Mouse (Mus musculus): ENCODE data around the gene Btbd9.

The Btbd9 gene

DNA sequence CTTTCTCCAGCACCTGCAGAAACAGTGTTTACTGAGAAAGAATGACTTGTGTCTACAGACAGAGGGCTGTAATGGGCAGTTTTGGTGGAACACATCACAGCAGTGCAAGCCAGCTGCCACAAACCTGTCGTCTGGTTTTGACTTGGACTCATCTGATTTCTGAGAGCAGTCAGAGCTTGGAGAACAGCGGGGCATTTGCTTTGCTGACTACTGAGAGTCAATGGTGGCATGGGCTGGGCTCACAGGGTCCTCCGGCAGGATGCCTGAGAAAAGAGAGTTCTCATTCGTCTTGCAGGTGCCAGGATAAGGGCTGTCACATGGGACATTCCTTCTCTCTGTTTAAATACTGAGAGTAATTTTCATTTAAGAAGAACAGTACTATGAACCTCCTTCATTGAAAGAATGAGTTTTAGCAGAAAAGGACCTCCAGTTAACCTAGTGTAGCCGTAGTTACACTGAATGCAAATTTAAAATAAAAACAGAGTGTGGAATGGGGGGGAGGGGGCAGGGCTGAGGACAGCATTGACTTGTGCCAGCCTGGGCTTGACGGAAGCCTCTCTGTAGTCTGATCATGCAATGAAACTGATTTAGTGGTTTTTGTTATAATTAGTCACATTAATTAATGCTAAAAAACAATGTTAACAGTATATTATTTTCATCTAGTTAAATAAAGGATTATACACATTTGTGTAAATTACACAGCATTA, 122.0 kb downstream of the Btbd9 start:
- no peak for DNase-seq (ENCODE audit: extremely low read depth, low read depth)

DNA sequence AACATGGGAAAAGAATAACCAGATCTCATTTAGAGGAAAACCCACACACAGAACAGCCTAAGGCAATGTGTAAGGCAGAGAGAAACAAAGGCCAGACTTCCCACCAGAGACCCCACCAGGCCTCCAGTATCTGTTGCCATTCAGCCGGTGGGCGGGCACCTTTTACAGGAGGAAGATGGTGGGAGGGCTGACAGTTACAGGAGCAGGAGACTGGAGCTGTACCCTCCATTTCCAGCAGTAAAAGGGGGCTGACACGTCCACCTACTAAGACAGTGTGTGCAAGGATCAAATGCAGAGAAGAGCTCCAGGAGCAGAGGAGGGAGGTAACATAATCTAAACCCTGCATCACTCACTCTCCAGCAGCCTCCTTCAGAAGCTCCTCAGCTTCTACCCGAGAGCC, 123.0 kb downstream of the Btbd9 start:
- DNase-seq (ENCODE audit: extremely low read depth, low read depth) = no peak

DNA sequence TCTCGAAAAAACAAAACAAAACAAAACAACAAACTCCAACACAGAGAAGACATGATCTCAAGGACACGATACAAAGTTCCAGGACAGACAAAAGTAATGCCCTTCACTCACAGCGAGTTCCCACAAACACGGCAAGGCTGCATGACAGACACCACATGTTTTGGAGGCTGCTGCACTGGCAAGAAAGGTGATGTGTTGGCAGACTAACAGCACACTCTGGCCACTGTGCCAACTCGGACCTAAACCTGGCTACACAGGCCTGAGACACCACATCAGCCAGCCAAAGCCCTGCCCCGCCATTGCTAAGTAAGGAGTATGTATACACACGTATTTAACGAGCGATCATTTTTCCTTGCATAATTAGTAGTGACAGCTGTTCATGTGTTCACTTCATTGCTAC, 123.9 kb downstream of the Btbd9 start:
- no peak for DNase-seq (ENCODE audit: extremely low read depth, low read depth)

DNA sequence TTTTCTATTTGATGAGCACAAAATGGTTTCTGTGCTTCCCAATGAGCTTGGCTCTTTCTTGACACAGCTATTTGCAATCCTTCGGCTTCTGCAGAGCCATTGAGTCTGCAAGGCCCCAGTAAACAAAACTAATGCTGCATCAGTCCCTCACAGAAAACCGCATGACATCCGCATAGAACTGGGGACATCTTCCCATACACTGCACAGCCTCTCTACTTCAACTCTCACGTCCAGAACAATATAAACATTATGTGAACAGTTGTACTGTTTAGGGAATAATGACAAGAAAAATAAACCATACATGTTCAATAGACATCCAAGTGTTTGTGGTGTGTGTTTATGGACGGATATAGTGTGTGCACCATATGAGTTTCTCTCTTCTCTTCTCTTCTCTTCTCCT, 127.7 kb downstream of the Btbd9 start:
- no peak for DNase-seq (ENCODE audit: extremely low read depth, low read depth)

DNA sequence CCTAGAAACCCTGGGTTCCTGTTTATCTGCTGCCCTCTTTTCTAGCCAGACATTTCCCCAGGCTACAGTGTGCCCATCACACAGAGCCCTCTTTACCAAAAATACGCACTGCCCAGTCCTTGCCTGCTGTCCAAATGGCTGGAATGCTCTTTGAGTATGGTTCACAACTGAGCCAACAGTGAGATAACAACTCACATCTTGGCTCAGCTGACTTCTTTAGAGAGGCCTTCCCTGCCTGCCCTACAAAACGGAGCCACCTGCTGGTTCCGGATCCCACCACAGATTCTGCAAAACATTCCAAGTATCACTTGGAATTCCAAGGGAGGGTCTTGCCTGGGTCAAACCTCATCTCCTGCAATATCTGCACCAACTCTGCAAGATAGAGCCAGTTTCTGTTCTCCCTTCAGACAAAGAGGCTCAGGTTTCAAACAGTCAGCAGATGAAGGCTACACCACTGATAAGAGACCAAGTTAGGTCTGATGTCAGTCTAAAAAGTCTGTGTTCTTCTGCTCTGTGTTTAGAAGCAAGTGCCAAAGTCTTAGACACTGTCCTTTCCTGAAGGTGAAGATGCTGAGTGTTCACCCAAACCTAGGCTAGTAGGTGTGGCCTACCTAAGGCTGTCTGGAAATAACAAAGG, 130.4 kb downstream of the Btbd9 start:
- no peak for DNase-seq (ENCODE audit: extremely low read depth, low read depth)

DNA sequence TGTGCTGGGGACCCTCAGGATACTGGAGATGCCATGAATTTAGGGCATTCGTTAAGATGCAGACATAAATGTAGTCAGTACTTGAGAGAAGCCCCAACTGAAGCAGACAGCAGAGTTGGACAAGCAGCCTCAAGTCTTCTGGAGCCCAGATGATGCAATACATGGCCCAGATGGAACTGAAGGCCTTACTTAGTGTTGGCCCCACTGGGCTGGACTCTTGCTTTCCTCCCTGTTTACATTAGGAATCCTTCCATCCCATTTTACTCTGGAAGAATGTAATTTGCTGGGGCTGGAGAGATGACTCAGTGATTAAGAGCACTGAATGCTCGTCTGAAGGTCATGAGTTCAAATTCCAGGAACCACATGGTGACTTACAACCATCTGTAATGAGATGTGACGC, 136.6 kb downstream of the Btbd9 start:
- no peak for DNase-seq (ENCODE audit: extremely low read depth, low read depth)

DNA sequence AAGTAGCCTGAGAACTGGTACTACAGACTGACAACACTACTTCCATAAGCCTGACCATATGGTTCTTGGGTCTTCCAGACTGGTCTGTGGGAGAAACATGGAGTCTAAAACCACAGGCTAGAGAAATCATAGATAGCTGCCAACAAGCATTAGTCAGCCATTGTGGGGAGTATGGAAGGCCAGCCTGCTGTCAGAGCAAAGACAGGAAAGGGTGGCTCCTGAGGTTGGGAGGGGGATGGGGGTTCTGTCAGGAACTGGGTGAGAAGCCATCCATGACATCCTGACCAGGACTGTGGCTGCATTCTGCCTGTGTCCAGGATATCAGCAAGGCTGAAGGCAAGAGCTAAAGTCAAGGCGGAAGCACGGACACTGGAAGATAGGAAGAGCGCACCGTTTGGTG, 137.5 kb downstream of the Btbd9 start:
- DNase-seq (ENCODE audit: extremely low read depth, low read depth) = no peak

DNA sequence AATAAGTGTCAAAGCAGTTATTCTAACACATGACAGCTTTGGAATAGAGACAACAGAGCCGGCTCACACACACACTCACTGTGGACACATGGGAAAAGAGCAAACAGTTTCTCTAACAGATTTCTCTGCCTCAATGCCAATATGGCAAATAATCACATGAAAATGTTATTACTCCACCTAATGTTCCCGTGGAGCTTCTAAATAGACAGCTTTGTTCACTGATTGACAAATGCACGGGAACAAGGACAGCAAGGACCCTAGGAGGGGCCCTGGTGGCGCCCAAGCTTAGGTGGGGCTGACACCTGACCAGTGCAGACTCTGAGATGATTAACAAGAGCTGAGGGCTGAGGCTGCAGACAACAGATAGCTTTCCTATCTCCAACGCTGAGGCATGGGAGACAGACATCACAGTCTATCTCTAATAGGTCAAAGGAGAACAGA, 140.2 kb downstream of the Btbd9 start:
- DNase-seq (ENCODE audit: extremely low read depth, low read depth) = no peak

DNA sequence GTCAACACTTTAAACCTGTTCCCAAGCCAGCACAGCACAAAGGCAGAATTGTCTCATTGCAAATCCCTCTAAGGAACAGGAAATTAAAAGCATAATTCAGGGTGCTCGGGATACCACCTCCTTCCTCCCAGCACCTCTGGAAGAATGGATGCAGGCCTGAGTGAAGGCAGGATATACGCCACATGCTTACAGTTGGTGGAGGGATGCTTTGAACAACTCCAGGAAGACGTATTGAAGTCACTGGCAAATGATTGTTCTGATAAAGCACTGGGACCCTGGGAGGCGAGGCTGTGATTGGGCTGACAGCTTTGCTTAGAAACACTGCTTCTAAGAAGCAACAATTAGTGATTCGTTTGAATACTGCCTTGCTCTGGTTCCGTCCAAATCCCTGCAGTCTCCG, 140.8 kb downstream of the Btbd9 start:
- no peak for DNase-seq (ENCODE audit: extremely low read depth, low read depth)

DNA sequence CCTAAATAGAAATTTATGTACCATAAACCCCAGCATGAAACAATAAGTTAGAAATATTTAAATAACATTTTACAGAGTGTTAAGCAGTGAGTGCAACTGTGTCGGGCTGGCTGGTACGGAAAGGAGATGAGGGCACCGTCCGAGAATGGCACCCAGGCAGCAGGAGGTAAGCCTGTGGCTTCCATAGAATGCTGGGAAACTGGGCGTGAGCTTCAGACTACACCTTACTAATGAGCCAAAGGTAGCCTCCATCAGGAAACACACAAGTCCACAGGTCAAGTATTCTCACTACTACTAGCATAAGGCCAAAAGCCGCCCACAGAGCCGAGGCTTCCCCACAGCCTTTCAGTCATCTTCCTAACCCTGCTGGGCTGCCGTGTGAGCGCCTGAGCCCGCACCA, 144.2 kb downstream of the Btbd9 start:
- DNase-seq (ENCODE audit: extremely low read depth, low read depth) = no peak

DNA sequence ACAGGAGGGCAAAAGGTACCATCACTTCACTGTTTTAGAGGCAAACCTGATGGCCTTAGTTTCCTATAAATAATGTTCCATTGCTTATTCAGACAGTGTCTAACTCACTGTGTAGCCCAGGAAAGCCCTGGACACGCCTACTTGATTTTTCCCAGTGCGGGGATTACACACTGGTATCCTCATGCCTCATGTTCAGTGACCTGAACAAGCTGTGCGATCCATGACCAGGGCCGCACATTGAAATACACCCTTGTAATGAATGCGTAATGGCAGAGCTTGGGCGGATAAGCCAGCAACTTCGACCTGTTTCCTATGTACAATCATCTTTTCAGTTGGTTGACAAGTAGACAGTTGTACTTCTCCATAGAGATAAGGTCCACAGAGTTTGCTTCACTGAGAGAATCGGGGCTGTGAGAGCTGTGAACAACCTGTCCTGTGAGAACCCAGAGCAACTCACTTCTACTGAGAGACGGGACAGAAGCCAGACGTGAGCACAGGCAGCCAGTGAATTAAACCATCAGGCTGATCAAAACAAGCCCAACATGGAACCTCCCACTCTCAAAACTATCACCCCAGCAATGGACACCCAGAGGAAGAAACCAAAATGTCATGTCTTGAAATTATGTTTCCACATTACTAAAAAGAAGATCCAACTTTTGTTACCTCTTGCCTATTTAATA, 145.2 kb downstream of the Btbd9 start:
- DNase-seq (ENCODE audit: extremely low read depth, low read depth) = no peak

DNA sequence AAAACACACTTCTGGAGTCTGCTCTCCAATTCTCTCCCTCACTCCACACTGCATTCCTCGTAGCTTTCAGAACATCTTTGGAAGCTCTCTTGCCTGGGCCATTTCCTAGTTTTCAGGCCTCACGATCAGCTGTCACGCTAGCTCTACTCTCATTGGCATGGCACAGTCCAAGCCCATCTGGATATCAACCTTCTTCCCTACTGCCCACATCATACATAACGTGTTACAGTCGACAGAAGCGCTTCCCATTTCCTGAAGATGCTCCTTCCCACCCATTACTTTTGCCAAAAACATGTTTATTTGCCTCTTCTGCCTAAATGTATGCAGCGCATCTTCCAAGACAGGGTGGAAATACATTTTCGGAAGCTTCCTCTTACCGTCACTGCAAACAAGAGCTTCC, 147.6 kb downstream of the Btbd9 start:
- no peak for DNase-seq (ENCODE audit: extremely low read depth, low read depth)

DNA sequence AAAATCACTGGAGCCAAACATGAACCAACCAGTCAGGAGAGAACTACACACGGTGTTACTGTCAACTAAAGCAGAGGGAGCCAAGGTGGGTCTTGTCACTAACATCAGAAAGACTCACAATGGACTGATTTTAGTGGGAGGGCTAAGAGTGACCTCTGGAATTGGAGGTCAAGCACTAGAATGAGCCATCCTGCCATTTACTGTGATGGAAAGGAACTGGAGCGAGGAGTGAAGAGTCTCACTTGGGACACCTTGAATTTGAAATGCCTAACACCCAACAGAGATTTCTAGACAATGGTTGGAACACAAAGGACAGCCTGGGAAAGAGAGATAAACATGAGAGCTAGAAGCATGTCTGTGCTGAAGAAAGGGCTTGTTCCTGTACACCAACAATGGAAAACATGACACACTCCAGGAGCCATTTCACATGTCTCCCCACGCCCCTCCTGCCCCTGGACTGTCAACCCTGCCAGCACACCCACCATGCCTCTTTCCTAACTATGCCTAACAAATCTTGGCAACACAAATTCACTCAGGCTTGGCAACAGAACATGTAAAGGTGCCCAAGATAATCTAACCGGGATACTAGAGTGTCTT, 152.9 kb downstream of the Btbd9 start:
- DNase-seq (ENCODE audit: extremely low read depth, low read depth) = no peak

DNA sequence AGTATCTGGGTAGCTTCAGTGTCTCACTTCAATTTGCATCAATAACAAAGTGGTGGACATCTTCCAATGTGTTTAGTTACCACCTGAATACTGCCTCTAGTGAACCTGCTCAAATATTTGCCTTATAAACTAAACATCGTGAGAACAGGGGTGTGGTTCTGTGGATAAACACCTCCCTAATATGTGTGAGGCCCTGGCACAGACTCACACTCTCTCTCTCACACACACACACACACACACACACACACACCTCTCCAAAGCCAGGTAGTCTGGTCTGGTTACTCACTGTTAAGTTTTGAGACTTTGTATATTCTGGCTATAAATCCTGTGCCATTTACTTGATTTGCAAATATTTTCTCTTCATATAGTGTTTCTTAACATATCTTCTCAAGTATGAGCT, 154.0 kb downstream of the Btbd9 start:
- DNase-seq (ENCODE audit: extremely low read depth, low read depth) = no peak

DNA sequence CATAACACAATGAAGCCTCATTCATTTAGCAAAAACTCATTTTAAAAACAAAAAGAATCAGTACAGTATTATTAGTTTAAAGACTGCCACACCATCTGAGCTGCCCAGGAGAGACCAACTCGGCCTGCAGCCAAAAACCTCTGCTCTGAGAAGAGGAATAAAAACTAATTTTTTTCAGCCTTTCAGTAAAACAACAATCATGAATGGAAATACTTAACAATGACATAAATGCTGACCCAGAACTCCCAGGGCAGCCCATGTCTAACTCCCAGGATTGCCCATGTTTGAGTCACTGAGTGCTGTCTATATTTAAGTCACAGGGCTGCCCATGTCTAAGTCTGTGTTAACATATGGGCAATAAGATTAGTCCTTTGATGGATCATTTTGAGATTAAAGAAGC, 155.0 kb downstream of the Btbd9 start:
- no peak for DNase-seq (ENCODE audit: extremely low read depth, low read depth)

DNA sequence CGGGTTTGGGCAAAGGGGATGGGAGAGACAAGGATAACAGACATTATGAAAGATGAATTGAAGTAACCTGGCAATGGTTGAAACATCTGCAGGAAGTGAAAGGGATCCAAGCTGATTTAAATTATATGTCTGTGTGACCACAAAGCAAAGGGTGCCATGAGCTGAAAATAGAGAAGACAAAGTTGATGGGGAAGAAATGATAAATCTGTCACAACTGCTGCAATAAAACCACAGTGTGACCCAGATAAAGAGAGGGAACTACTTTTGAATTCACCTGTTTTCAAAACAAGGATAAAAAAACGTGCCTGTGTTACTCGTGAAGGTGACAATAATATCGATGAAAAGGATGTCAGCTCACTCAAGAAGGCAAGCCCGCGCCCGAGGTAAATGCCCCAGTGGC, 156.8 kb downstream of the Btbd9 start:
- peak; percentile 2 for DNase-seq (ENCODE audit: extremely low read depth, low read depth)

DNA sequence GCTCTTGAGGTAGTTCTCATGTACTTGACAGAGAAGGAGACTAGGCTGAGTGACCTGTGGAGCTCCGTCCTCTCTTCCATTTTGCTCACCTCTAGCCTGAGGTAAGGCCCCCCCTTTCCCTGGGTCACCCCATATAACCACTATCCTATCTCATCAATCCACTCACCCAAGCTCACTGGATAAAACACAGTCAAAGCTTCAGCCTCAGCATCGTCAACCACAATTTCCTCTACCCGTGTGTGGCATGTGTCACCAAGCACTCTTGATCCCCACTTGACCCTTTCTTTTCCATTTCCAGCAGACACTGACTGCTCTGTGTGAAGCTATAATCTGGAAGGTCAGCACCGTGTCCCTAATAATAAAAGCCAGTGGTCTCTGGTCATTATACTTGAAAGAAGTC, 157.8 kb downstream of the Btbd9 start:
- no peak for DNase-seq (ENCODE audit: extremely low read depth, low read depth)

DNA sequence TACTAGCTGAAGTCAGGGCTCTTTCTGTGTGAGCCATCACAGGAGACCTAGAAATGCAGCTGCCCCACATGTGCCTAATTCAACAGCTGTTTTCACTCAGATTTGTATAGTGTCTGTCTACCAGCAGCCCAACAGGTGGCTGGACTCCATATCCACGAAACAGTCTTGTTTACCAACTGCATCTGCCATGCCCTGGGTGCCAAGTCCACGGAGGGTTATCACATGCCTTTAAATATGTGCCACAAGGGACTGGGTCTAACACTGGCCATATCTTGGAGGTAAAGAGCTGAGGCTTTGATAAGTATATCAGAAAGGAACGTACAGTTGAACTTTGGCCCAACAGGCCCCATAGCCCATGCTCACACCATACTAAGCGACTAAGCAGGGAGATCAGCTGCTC, 159.2 kb downstream of the Btbd9 start:
- no peak for DNase-seq (ENCODE audit: extremely low read depth, low read depth)

DNA sequence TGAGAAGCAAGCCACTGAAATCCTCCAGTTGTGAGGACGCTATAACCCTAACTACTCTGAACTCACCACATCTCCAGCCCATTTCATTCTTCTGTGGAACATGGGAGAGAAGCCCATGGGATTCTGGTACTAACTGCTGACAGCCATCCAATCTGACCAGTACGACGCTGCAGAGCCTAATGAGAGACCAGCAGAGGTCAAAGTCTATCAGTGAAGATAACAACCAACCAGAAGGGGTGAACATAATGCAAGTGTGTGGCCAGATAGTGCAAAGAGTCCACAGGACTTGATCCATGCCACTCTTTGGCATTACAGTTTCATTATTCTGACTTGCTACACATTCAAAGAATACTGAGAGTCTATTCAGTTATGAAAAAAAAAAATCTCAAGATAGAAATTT, 160.6 kb downstream of the Btbd9 start:
- no peak for DNase-seq (ENCODE audit: extremely low read depth, low read depth)

DNA sequence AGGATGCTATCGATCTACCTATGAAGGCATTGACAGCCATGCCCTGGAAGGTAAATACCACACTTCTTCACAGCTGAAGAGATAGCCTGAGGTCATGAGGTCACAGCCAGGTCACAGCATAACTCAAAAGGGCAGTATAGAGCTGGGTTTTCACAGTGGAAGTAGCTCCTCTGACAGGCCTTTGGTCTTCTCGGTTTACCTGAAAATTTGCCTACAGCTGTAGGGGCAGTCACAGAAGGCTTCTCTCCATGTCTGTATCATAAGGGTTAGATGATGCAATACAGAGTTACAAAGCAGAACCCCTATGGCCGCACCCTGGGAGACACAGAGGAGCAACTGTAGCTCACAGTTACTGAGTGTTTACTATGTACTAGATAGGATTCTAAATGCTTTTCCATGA, 163.3 kb downstream of the Btbd9 start:
- no peak for DNase-seq (ENCODE audit: extremely low read depth, low read depth)

DNA sequence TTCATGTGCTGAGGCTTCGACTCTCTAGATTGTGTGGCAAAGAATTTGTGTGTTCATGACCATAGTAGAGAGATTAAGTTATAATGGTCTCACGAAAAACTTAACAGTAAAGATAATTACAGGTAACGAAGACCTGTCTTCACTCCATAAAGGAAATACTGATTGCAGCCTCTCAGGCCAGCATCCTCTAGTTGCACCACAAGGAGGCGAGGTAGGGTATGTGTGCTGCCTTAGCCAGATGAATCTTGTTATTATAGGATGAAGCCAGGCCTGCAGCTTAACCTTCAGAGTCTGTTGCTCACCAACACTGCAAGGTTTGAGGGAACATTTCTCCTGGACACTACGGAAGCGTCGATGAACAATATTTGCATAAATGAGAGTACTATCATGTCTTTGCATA, 170.3 kb downstream of the Btbd9 start:
- no peak for DNase-seq (ENCODE audit: extremely low read depth, low read depth)

DNA sequence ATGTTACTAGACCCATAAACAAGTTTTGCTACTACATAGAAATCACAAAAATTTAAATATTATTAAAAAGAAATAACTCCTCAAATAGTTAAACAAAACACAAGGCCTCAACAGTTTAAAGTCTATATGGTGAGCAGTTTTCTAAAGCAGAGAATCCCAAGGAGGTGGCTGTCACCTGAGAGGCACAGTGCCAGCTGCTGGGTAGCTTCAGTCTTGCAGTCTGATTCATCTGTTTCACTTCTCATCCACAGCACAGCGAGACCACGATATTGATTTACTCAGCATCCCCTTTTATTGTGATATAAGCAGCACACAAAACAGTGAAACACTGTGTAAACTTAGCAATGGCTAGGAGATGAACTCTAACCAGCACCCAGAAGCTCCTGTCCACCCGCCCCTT, 173.4 kb downstream of the Btbd9 start:
- DNase-seq (ENCODE audit: extremely low read depth, low read depth) = no peak

DNA sequence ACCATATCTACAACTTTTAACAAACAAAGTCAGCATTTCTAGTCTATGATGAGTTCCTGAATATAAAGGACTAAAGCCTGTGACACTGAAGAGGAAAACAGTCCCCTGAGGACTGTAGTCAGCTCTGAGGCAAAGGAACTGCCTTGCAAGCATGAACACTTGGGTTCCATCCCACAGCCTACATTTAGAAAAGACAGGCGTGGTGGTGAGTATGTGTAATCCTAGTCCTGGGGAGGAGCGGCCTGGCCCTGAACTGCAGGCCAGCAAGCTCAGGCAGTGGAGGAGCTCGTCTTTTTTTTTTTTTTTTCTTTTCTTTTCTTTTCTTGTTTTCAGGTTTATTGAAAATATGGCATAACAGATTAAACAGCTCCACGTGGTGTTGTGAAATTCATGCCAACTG, 181.0 kb downstream of the Btbd9 start:
- no peak for DNase-seq (ENCODE audit: extremely low read depth, low read depth)

Data from MEL-GATA-1-ER (cell line).